Mouse (Mus musculus): ENCODE data around the gene Ccdc3. TPM values are rescaled to one million over a fixed set of nuclear protein-coding genes. Genes with fewer than 3 reads are reported as not detected.

The Ccdc3 gene
- polyA plus RNA-seq, 1 experiment, result 1.1 TPM

DNA sequence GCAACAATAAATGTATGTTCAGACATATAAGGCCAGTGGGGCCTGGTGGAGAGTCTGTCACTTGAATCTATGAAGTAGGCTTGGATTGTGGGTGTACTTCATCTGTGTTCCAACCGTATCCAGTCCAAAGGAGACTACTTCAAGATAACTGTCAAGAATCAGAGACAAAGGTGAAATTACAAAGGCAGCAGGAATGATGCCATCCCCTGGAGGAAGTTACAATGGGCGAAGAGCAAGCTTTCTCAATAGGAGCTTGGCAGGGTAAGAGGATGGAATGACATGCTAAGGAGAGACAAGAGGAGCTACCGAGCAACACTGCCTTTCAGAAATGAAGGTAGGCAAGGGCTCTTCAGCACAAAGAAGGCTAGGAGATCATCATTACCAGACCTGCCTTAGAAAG lies 69.1 kb downstream of the Ccdc3 start:
- no peak overlapping the region for H3K27ac ChIP-seq (ENCODE audit: control insufficient read depth, insufficient read depth, low read depth, low read length, poor library complexity)
- TF ChIP-seq POLR2A (IDR thresholded peaks at IDR 0.05; ENCODE audit: borderline replicate concordance, control insufficient read depth, low read depth, low read length) (no peak), CTCF (IDR thresholded peaks at IDR 0.05; ENCODE audit: control insufficient read depth, insufficient read depth, low read length) (no peak)
- no peaks in the 10 kb centered on the region for H3K4me1 ChIP-seq (ENCODE audit: control insufficient read depth, insufficient read depth, low read length)
- 70% methylated on average over 3 of the region's 3 CpGs for WGBS
- H3K4me3 ChIP-seq (replicated peaks; ENCODE audit: control insufficient read depth, low read depth, low read length), result no peak overlapping the region

DNA sequence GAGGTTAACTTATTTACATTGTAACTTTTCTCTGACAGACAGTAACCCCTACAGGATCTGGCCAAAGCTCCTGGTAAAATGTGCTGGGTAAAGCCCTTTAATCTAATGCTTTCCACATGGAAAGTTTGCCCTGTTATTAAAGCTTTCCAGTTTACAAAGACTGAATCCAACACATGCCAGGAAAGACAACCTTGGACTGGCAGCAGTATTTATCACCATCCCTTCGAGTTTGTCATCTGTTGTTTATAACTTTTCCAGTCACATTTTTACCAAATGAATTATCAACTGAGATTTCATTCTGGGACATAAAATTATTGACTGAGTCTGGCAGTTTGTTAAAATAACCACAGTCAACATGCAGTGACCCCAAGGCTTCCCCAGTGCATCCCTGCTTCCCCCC lies 77.0 kb downstream of the Ccdc3 start:
- 71% methylated on average over 1 of the region's 1 CpGs for WGBS
- Histone ChIP-seq H3K4me1 (ENCODE audit: control insufficient read depth, insufficient read depth, low read length) (no peaks in the 10 kb centered on the region), H3K4me3 (replicated peaks; ENCODE audit: control insufficient read depth, low read depth, low read length) (no peak overlapping the region), H3K27ac (ENCODE audit: control insufficient read depth, insufficient read depth, low read depth, low read length, poor library complexity) (no peak overlapping the region)
- TF ChIP-seq POLR2A (IDR thresholded peaks at IDR 0.05; ENCODE audit: borderline replicate concordance, control insufficient read depth, low read depth, low read length), result no peak
- TF ChIP-seq CTCF (IDR thresholded peaks at IDR 0.05; ENCODE audit: control insufficient read depth, insufficient read depth, low read length), result no peak

DNA sequence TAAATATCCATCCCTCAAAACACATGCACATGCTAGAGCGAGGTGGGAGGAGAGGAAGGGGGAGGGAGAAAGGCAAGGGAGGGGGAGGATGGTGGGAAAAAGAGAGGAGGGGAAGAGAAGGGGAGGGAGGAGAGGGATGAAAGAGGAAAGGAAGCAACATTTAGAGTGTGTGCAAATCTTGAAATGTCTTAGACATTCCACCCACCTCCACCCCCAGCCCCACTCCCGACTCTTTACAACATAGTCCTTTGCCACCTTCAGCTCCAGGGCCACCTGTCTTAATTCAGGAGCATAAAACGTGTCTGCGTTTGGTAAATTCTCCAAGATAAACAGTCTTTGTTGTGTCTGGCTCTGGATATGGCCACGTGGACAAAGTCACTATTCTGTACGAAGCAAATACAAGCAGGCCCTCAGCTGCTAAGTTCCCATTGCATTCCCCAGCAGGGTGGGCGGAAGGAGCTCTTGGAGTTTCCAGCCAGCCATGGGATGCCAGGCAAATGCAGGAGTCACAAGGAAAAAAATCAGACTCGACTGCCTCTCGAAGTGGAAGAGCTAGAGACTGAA lies 77.8 kb downstream of the Ccdc3 start:
- Histone ChIP-seq H3K27ac (ENCODE audit: control insufficient read depth, insufficient read depth, low read depth, low read length, poor library complexity) (no peak overlapping the region), H3K4me1 (ENCODE audit: control insufficient read depth, insufficient read depth, low read length) (no peaks in the 10 kb centered on the region), H3K4me3 (replicated peaks; ENCODE audit: control insufficient read depth, low read depth, low read length) (no peak overlapping the region)
- TF ChIP-seq POLR2A (IDR thresholded peaks at IDR 0.05; ENCODE audit: borderline replicate concordance, control insufficient read depth, low read depth, low read length) (no peak), CTCF (IDR thresholded peaks at IDR 0.05; ENCODE audit: control insufficient read depth, insufficient read depth, low read length) (no peak)
- WGBS, result 65% methylated on average over 9 of the region's 9 CpGs

DNA sequence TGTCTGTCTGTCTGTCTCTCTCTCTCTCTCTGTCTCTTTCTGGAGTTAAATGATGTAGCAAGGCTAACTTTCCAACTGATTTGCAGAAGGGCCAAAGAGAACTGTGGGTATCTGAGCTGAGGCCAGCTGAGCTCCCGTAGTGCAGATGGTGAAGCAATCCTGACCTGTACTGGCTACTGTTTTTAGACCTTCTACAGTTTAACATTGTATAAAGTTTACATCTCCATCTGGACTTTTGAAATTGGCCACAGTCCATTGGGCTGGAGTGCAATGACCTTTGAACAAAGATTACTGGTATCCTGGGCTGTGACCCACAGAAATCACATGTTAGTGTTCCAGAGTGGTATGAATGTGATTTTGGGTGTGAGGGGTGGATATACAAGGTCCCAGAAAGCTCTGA lies 81.6 kb downstream of the Ccdc3 start:
- no peak overlapping the region for H3K4me3 ChIP-seq (replicated peaks; ENCODE audit: control insufficient read depth, low read depth, low read length)
- 82% methylated on average over 1 of the region's 1 CpGs for WGBS
- no peak for TF ChIP-seq POLR2A (IDR thresholded peaks at IDR 0.05; ENCODE audit: borderline replicate concordance, control insufficient read depth, low read depth, low read length)
- no peak for TF ChIP-seq CTCF (IDR thresholded peaks at IDR 0.05; ENCODE audit: control insufficient read depth, insufficient read depth, low read length)
- H3K27ac ChIP-seq (ENCODE audit: control insufficient read depth, insufficient read depth, low read depth, low read length, poor library complexity), result no peak overlapping the region
- H3K4me1 ChIP-seq (ENCODE audit: control insufficient read depth, insufficient read depth, low read length), result no peaks in the 10 kb centered on the region

DNA sequence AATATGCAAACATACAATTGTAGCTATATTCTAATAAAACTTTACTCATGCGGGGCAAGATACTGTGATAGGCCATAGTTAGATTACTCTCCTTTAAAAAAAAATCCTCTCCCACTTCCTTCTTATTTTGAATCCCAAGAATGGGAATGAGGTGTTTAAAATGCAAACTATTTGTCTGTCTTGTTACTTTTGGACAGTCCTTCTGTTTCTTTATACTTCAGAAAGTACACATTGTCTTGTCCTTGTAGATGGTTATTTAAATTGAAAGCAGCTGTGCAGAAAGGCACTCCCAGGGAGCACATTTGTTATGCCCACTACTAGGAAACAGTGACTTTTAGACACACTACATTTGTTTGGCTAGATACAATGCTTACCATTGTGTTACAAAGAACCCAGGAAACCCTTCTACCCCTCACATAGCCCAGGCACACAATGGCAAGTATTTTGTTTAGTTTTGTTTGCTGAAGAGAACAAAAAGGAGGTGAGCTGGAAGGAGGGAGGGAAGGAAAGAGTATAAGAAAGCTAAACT lies 82.3 kb downstream of the Ccdc3 start:
- no peak for TF ChIP-seq CTCF (IDR thresholded peaks at IDR 0.05; ENCODE audit: control insufficient read depth, insufficient read depth, low read length)
- no peak for TF ChIP-seq POLR2A (IDR thresholded peaks at IDR 0.05; ENCODE audit: borderline replicate concordance, control insufficient read depth, low read depth, low read length)
- 80% methylated on average over 1 of the region's 1 CpGs for WGBS
- no peaks in the 10 kb centered on the region for H3K4me1 ChIP-seq (ENCODE audit: control insufficient read depth, insufficient read depth, low read length)
- no peak overlapping the region for H3K27ac ChIP-seq (ENCODE audit: control insufficient read depth, insufficient read depth, low read depth, low read length, poor library complexity)
- no peak overlapping the region for H3K4me3 ChIP-seq (replicated peaks; ENCODE audit: control insufficient read depth, low read depth, low read length)

DNA sequence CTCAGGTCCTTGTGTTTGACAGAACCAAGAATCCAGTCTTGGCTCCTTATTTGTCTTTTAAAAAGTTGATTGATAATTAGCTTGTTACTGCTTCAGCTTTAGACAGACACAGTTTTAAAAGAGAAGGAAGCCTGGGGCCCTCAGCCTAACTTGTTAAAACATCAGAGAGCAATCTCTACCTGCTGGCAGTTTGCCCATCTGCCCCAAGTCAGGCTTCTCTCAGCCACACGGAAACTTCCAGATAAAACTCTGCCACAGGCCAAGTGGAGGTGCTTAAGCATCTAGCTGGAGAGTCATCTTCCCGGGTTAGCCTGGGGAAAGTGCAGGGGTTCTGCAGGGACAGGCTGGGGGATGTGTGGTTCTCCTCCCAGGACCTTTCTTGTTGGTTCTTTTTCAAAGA lies 85.0 kb downstream of the Ccdc3 start:
- Histone ChIP-seq H3K4me3 (replicated peaks; ENCODE audit: control insufficient read depth, low read depth, low read length) (no peak overlapping the region), H3K27ac (ENCODE audit: control insufficient read depth, insufficient read depth, low read depth, low read length, poor library complexity) (no peak overlapping the region), H3K4me1 (ENCODE audit: control insufficient read depth, insufficient read depth, low read length) (no peaks in the 10 kb centered on the region)
- 40% methylated on average over 2 of the region's 2 CpGs for WGBS
- TF ChIP-seq CTCF (IDR thresholded peaks at IDR 0.05; ENCODE audit: control insufficient read depth, insufficient read depth, low read length) (no peak), POLR2A (IDR thresholded peaks at IDR 0.05; ENCODE audit: borderline replicate concordance, control insufficient read depth, low read depth, low read length) (no peak)

DNA sequence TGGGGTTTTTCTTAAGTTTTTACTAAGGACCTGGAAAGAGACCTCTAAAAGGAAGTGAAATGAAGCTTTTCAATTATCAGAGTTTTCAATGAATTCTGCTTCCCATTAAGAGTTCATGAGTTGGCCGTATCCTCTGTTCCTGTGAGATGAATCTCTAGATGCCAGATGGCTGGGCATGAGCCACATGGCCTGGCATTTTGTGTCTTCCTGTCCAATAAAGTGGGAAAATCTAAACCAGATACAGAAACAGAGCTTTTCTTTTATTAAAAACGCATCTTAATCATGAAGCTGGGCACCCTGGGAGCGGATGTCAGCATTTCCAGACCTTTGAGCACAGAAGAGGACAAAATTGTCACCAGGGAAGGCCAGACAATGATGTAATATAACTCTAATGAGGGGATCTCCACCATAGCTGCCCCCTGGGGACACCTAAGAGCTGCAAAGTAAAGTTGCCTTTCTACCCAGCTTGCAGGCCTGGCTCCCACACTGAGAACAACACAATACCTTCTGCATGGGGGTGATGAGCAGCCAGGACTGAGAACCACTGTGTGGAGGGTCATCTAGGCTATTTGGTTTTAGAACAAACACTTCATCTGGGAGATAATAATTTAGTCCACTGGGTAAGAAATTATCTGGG lies 99.4 kb downstream of the Ccdc3 start:
- H3K27ac ChIP-seq (ENCODE audit: control insufficient read depth, insufficient read depth, low read depth, low read length, poor library complexity), result no peak overlapping the region
- no peak overlapping the region for H3K4me3 ChIP-seq (replicated peaks; ENCODE audit: control insufficient read depth, low read depth, low read length)
- H3K4me1 ChIP-seq (ENCODE audit: control insufficient read depth, insufficient read depth, low read length), result no peaks in the 10 kb centered on the region
- TF ChIP-seq POLR2A (IDR thresholded peaks at IDR 0.05; ENCODE audit: borderline replicate concordance, control insufficient read depth, low read depth, low read length) (no peak), CTCF (IDR thresholded peaks at IDR 0.05; ENCODE audit: control insufficient read depth, insufficient read depth, low read length) (no peak)
- WGBS, result 72% methylated on average over 3 of the region's 3 CpGs

DNA sequence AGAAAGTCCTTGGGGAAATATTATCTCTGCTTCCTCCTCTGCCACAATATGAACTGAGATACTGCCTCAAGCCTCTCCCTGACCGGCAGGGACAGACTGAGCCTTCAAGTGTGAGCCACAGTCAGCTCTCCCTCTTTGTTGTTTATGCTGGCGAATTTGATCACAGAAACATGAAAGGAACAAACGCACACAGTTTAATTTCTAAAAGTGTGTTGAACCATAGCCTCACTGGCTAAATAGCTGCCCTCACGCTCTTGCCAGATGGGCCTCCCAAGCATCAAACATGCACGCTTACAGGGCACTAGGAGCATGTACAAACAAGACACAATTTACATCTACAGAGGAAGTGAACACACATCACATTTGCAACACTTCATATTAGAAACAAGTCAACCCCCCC lies 100.3 kb downstream of the Ccdc3 start:
- TF ChIP-seq POLR2A (IDR thresholded peaks at IDR 0.05; ENCODE audit: borderline replicate concordance, control insufficient read depth, low read depth, low read length) (no peak), CTCF (IDR thresholded peaks at IDR 0.05; ENCODE audit: control insufficient read depth, insufficient read depth, low read length) (no peak)
- 77% methylated on average over 5 of the region's 5 CpGs for WGBS

More for the DNA sequence above, 100.3 kb downstream of the Ccdc3 start:
- Histone ChIP-seq H3K4me3 (replicated peaks; ENCODE audit: control insufficient read depth, low read depth, low read length) (no peak overlapping the region), H3K4me1 (ENCODE audit: control insufficient read depth, insufficient read depth, low read length) (no peaks in the 10 kb centered on the region), H3K27ac (ENCODE audit: control insufficient read depth, insufficient read depth, low read depth, low read length, poor library complexity) (no peak overlapping the region)

Data from bone marrow, adult 2 months (tissue).